Mouse (Mus musculus): ENCODE data around the gene Tollip. TPM values are rescaled to one million over a fixed set of nuclear protein-coding genes. Genes with fewer than 3 reads are reported as not detected.

Tollip gene
- 10 to 100 TPM in 1 of 2 experiments, 1 to 10 TPM in 1; 5.5 to 23.0 TPM for polyA plus RNA-seq (2012; fragmentation: generic; extraction: Trizol)

DNA sequence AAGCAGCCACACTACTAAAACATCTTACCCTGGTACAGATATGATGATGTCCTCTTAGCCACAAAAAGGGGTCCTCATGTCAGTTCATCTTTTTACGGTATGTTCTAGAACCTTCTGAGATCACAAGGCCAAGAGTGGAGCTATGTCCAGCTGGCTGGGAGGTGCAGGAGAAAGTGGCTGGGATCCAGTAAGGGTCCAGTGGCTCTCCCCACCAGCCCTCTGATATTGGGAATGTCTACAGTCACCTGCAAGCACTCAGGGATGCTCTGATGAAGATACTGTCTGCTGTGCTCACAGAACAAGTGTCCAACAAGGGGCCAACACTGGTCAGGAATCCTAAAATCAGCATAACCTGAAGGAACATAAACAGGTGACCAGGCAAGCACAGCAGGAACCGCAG, at the start of gene Tollip:
TSS of gene Tollip (minus strand) at position 101 of the 400 bp plus-strand sequence.

GRCm38 (mm10) chr7:141948906-141949798, 30.8 kb upstream of the Tollip start, which contains the start of gene Brsk2:
Brsk2 (plus strand) TSS chr7:141949751.

GRCm38 (mm10) chr7:141838779-141839178, 79.5 kb downstream of the Tollip start, which contains the start of gene Muc5b:
Muc5b (plus strand) TSS chr7:141839070.

Other genes starting within 250 kb of the Tollip start
- gene Muc2, start 228.2 kb downstream of the Tollip start, polyA plus RNA-seq (2012; fragmentation: generic; extraction: Trizol): under 1 TPM in 1 of 2 experiments, not detected in 1; 0.07 TPM
- gene Muc5ac, start 129.5 kb downstream of the Tollip start, polyA plus RNA-seq (2012; fragmentation: generic; extraction: Trizol): not detected
- gene Muc5b, start 79.4 kb downstream of the Tollip start, polyA plus RNA-seq (2012; fragmentation: generic; extraction: Trizol): under 1 TPM in 1 of 2 experiments, not detected in 1; 0.01 TPM
- under 1 TPM; 0.02 to 0.21 TPM for gene Brsk2, start 31.2 kb upstream of the Tollip start, polyA plus RNA-seq (2012; fragmentation: generic; extraction: Trizol)
- 10 to 100 TPM; 15.6 to 37.1 TPM for gene Mob2, start 142.6 kb upstream of the Tollip start, polyA plus RNA-seq (2012; fragmentation: generic; extraction: Trizol)
- gene Dusp8, start 177.3 kb upstream of the Tollip start, polyA plus RNA-seq (2012; fragmentation: generic; extraction: Trizol): under 1 TPM; 0.79 to 0.83 TPM
- not detected for gene Gm45618, start 202.2 kb upstream of the Tollip start, polyA plus RNA-seq (2012; fragmentation: generic; extraction: Trizol)
- not detected for gene Gm39115, start 217.5 kb upstream of the Tollip start, polyA plus RNA-seq (2012; fragmentation: generic; extraction: Trizol)
- gene Gm45337, start 226.1 kb upstream of the Tollip start, polyA plus RNA-seq (2012; fragmentation: generic; extraction: Trizol): not detected
- gene Gm29735, start 238.6 kb upstream of the Tollip start, polyA plus RNA-seq (2012; fragmentation: generic; extraction: Trizol): not detected
- not detected for gene Gm4553, start 247.2 kb upstream of the Tollip start, polyA plus RNA-seq (2012; fragmentation: generic; extraction: Trizol)

Data from C3H10T1/2 (cell line).